Mouse (Mus musculus) bone marrow, adult 2 months (tissue): ENCODE results near the gene Tmem151a.

ENCODE experiments used
- CTCF ChIP-seq: fragments of 200-500 bp; IDR thresholded peaks from 2 replicates; pipeline ENCODE4 v1.5.1; 2011; ENCODE audit warnings: low read length, control low read depth; ENCODE audit not compliant: control insufficient read depth, insufficient read depth
- POLR2A ChIP-seq: fragments of 200-500 bp; IDR thresholded peaks from 2 replicates; pipeline ENCODE4 v1.6.1; 2011; ENCODE audit warnings: low read depth, mild to moderate bottlenecking, control low read depth, low read length, borderline replicate concordance; ENCODE audit not compliant: control insufficient read depth

GRCm38 (mm10) chr19:5073518-5073917 lies 11.8 kb downstream of the Tmem151a start:
- TF ChIP-seq POLR2A: no peak
- no peak for TF ChIP-seq CTCF
